Mouse (Mus musculus) duodenum, adult 2 months (tissue): Measurements from ENCODE around the gene Stag1. TPM values are rescaled to one million over a fixed set of nuclear protein-coding genes. Genes with fewer than 3 reads are reported as not detected.

Experiments
- polyA plus RNA-seq: library from polyadenylated mRNA; depleted of rRNA; stranded (reverse); fragments of >200 nt; gene quantifications from 2 replicates; pipeline ENCODE4 v1.2.3, GENCODE M21; 2012; ENCODE audit warnings: low replicate concordance; rRNA removed

Gene Stag1
- polyA plus RNA-seq: 0.77 and 1.1 TPM in 2 replicates

DNA sequence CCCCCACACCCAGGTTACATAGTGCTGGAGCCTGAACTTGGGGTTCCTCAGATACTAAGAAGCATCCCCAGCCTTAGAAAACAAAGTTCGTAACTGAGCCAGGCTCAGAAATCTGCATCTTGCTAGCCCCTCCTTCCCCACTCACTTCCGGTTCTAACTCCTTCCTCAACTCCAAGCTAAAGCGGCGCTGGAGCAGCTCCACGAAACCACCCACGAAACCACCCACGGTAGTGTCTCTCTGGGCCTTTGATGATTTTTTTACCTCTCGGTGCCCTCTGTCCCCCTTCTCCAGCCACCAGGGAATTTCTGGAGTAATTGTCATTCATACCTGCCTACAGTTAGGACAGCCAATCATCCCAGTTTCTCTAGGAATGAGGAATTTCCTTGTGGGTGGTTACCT is at the start of gene Stag1:
TSS of gene Stag1 (plus strand) at position 253 of the 400 bp plus-strand sequence.

DNA sequence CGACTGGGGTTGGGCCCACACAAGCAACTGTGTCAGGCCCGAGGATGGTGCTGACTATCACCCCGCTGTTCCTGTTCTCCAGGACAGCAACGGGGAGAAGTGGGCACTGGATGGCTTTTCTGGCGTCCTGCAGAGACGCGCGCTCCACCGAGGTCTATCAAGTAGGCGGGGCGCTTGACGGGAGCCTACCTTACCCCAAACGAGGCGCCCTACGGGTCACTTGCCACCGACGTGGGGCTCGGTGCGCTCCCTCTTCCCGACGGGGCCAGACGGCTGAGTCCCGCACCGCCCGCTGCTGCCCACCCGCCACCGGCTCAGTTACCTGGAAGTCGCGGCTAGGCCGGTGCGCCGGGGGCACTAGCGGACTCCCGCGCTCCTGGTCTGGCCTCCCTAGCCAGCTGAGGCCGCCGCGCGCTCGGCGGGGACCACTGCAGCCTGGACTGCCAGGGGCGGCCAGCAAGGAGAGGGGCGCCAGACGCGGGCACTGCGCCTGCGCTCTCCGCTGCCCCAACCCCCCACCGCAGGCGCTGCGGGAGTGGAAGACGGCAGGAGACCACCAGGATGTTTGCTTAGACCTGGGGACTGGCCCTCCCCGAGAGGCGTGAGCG is 26.9 kb upstream of the Stag1 start, which contains the start of gene Slc35g2:
TSS of gene Slc35g2 (minus strand) at position 465 of the 608 bp plus-strand sequence.

Other genes starting within 250 kb of the Stag1 start
- 1.2 and 2.0 TPM in 2 replicates for gene Il20rb, start 111.0 kb upstream of the Stag1 start, polyA plus RNA-seq
- 0.21 and 0.24 TPM in 2 replicates for gene Nck1, start 51.7 kb upstream of the Stag1 start, polyA plus RNA-seq
- 0.32 and 0.53 TPM in 2 replicates for gene Slc35g2, start 26.7 kb upstream of the Stag1 start, polyA plus RNA-seq